Mouse (Mus musculus): ENCODE measurements around the gene Gna14.
A peak's percentile ranks its signal among the peaks of the same experiment; 100 is the strongest.

Gna14 gene

GRCm38 (mm10) chr19:16435531-16436231 is at the start of gene Gna14:
Gna14 (plus strand) TSS chr19:16435762.
- DNase-seq = peak; percentile 34 to 45

DNA sequence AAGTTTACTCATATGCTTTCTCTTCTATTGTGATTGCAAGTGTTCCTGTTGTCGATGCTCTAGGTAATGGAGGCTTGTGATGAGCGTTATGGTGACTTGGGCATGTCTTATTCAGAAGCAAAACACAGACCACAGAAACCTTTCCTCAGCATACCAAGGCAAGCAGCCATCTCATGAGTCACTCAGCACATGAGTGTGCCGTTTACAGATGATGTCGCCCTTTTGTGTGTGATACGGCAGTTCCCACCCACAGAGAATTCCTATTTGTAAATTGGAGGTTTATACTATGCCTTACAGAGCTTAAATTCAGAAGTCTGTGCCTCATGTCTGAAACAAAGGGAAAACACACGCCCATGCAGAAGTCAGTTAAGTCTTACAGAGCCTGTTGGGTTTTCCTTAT is 49.0 kb upstream of the Gna14 start:
- DNase-seq = no peak

GRCm38 (mm10) chr19:16390192-16390795 is 45.3 kb upstream of the Gna14 start:
- DNase-seq = no peak

GRCm38 (mm10) chr19:16394381-16394780 is 41.2 kb upstream of the Gna14 start:
- DNase-seq = no peak

DNA sequence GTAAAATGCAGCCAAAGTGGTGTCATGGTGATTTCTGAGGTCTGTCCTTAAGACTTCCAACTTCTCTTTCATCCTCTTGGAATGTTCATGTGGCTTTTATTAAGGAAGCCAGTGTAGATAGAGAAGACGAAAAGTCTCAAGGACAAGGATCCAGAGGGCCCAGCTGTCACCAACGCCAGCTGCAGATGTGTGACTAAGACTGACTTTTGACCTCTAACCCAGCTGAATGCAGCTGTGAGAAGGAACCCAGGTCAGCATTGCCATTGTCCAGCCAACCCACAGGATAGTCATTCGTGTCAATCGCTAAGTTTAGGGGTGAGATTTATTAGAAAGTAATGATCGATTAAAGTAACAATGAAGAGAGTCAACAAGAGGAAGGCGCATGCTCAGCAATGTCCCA is 32.5 kb upstream of the Gna14 start:
- DNase-seq = no peak

DNA sequence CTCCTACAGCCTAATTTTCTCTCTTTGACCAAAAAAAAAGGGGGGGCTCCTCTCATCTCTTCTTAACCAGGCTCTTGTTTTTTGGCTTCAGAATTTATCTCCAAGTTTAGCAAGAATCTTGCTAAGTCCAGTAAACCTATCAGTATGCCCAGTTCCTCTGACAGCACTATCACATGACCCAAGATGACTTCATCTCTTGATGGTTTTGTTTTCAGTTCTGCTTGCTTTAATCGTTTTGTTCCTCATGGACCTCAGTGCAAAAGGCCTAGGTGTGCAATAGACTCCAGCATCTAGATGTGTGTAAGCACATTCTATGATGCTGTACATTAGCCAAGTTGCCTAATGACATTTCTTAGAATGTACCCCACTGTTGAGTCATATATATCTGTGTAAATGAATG is 27.8 kb upstream of the Gna14 start:
- no peak for DNase-seq

GRCm38 (mm10) chr19:16411302-16411701 is 24.3 kb upstream of the Gna14 start:
- DNase-seq = no peak

GRCm38 (mm10) chr19:16418086-16418663 is 17.4 kb upstream of the Gna14 start:
- no peak for DNase-seq

GRCm38 (mm10) chr19:16425596-16425995 is 10.0 kb upstream of the Gna14 start:
- DNase-seq = no peak

GRCm38 (mm10) chr19:16431368-16431767 is 4.2 kb upstream of the Gna14 start:
- DNase-seq = no peak

DNA sequence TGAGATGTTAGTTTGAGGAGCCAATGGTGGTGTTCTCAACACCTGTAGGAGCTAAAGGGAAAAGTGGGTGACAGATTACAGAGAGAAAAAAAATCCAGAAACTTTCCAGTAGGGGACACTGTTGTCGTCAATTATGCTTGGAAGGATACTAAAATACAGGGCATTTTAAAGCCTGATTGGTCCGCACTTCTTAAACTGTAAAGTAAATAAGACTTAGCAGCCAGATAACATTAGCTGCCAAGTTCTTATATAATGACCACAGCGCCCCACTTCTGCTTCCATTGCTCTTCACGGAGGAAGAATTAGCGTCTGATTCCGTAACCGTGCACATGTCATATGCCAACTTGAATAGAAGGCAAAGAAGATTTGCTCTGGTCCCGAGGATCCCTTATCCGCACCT is 683 bp upstream of the Gna14 start:
- DNase-seq = no peak

GRCm38 (mm10) chr19:16436335-16437169 is 990 bp downstream of the Gna14 start:
- DNase-seq = no peak

DNA sequence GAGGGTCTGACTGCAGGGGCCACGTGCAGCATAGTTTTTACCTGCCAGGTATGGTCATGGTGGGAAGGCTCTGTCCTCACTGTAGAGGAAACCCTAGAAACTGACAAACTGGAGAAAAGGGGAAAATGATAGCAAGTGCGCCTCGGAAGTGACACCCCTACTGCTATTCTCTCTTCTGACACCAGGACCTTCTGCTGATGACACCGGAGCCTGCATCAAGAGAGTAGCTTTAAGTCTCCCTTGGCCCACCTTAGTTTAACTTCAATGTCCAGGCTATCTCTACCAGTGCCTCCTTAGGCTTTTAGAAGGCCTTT is 1.6 kb downstream of the Gna14 start:
- DNase-seq = no peak

- no peak for DNase-seq
These were observed 2.3 kb downstream of the Gna14 start for GRCm38 (mm10) chr19:16437906-16438305.

GRCm38 (mm10) chr19:16439278-16439677 is 3.7 kb downstream of the Gna14 start:
- no peak for DNase-seq

DNA sequence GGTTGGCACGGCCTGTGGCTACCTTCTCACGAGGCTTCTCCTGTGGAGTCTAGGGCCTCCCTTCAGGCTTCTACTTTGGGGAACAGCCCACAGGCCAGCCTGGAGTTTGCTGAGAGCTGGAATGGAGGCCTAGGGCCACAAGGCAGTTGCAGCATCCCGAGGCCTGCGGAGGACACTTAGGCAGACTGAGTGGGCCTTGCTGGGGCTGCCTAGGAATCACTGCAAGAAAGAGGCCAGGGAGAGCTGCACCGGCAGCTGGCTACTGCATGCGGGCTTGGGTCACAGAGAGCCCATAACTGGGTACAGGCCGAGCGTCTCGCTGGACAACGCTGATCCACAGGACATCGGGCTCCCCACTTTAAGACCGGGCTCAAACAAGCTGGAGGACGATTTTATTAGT is 4.3 kb downstream of the Gna14 start:
- DNase-seq = no peak

GRCm38 (mm10) chr19:16441329-16441728 is 5.8 kb downstream of the Gna14 start:
- no peak for DNase-seq

GRCm38 (mm10) chr19:16443335-16443734 is 7.8 kb downstream of the Gna14 start:
- DNase-seq = no peak

DNA sequence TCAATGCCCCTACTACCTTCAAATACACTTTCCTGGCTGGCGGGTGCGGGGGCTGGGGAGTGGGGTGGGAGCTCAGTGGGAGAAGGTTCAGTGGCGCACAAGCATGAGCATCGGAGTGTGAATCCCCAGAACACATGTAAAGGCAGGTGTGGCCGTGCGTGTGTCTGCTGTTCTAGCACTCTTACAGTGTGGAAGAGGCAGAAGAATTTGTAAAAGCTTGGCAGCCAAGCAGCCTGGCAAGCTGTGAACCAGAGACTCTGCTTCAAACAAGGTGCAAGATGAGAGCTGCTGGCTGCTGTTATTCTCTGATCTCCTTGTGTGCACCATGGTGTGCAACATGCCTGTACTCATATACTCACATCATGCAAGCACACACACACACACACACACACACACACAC is 11.1 kb downstream of the Gna14 start:
- no peak for DNase-seq

DNA sequence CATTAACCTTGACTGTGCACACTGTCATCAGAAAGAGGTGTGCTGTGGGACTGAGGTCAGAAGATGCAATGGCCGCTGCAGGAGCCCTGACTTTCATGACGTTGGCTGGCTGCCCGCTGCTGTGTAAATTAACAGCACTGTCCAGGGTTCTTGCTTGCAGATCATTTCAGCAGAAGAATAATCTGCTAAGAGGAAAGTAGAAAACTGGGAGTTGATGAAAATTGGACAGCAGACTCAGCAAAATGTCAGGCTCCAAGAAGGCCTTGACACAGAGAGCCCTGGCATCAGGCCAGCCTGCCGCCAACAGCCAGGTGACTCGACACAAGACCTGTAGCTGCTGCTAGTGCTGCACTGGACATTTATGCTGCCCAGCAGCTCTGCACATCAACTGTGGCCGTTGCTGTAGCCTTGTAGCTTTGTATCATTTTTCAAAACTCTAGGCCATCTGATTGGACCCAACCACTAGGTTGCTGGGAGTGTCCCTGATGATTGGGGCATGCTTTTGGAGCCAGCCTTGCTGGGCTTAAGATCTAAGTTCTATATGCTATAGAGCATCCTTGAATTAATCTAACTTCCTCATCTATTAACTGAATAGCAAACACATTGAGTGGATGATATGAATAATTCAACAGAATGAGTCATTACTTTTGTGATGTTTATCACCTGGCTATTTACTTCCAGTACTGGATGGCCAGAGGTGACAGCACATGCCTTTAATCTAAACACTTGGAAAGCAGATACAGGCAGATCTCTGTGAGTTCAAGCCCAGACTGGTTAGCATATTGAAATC is 12.5 kb downstream of the Gna14 start:
- DNase-seq = no peak

DNA sequence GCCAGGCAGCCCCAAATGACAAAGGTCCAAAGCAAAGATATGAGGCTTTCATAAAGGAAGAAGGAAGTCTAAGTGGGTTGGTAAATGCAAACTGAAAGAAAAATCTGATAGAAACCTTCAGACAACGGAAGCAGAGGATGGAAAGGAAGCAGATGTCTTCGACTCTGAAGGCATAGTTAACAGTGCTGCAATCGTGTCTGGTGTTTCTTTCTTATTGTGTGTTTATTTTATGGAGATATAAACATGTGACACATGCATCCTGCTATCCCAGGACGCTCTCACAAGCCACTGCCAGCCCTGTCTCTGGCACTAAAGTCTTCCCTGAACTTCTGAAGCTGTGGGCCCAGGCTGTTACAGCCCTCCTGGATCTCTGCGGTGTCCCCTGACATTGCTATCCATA is 13.2 kb downstream of the Gna14 start:
- no peak for DNase-seq

- DNase-seq = no peak
These were observed 15.3 kb downstream of the Gna14 start for GRCm38 (mm10) chr19:16450824-16451223.

- DNase-seq = no peak
These were observed 20.6 kb downstream of the Gna14 start for GRCm38 (mm10) chr19:16456181-16456580.
